Mouse (Mus musculus) adrenal gland, adult (tissue): ENCODE measurements around the gene Stk38l.
"Not testable (repeated sequence)": the region's sequence is repeated elsewhere in the genome, so short reads cannot be mapped to it uniquely, and the experiment has no call there.

Source experiments
- DNase-seq, 2 experiments: peaks; one replicate each; pipeline ENCODE4 v3.0.0; 2022 to 2023; ENCODE audit warnings: low spot score in 1 of 2; ENCODE audit not compliant: inconsistent age in 2 of 2

Gene Stk38l

GRCm38 (mm10) chr6:146768813-146769404 is 44.1 kb downstream of the Stk38l start:
- DNase-seq = no peak

- DNase-seq = no peak
Measured at GRCm38 (mm10) chr6:146770005-146770745, 45.4 kb downstream of the Stk38l start.

DNA sequence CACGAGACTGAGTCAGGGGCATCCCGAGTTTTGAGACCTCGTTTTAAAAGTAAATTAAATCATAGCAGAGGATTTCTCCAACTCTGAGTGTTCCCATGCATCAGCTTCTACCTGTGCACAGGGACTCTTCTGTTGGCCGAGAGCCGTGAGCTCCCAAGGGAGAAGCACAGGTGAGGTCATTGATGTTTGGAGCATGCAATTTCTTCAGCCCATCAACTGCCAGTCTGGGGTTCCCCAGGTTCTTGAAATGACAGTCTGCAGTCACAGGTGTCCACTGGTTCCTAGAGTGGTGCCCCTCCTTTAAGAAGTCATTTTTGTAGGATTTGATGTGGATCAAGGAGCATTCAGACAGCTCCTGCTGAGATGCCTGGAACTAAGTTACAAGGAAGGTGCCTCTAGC is 46.0 kb downstream of the Stk38l start:
- no peak for DNase-seq

- not testable (repeated sequence) for DNase-seq
Measured at GRCm38 (mm10) chr6:146775864-146776263, 51.1 kb downstream of the Stk38l start.

- DNase-seq = peak; percentile 20 to 44
Measured at GRCm38 (mm10) chr6:146776610-146777389, 52.0 kb downstream of the Stk38l start.

- DNase-seq = no peak
Measured at GRCm38 (mm10) chr6:146778055-146778454, 53.3 kb downstream of the Stk38l start.

GRCm38 (mm10) chr6:146781566-146781965 is 56.8 kb downstream of the Stk38l start:
- DNase-seq = no peak

GRCm38 (mm10) chr6:146793527-146793926 is 68.7 kb downstream of the Stk38l start:
- peak in 1 of 2 experiments; percentile 40 for DNase-seq

DNA sequence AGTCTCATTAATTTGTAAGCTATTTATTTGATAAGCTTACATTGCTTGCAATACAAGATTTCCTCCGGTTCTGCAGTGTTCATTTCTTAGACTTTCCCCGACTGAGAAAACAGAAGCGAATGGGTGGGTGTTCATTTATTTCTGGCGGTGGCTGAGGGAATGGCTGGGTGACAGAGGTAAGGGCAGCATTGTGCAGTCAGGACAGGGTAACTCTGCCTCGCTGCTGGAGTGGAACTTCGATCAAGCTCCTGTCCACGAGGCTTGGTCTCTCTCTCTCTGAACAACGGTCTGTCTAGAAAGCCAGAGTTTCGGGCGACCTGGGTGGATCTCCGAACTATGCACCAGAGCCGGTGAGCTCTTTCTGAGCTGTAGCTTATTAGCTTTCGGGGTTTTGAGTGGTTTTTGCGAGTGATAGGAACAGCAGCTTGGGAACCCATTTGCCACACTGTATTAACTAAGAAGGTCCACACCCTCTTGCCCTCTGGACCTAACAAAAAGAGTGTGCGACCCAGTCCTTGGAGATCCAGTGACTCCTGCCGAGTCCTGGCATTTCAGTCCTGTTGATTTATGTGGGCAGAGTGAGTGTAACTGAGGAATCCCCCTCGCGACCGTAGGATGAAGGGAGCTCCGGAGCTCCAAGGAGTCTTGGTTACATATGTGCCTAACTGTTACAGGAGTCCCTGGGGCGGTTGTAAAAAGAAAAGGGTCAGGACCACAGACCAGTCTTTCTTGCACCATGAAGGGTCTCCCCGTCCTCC is 70.5 kb downstream of the Stk38l start:
- DNase-seq = no peak

GRCm38 (mm10) chr6:146795924-146796545 is 71.2 kb downstream of the Stk38l start, which contains the start of gene Arntl2:
Gene Arntl2, plus strand, starts transcription at chr6:146796055.
- DNase-seq = peak; percentile 81 to 92

GRCm38 (mm10) chr6:146797446-146797845 is 72.7 kb downstream of the Stk38l start:
- no peak for DNase-seq

DNA sequence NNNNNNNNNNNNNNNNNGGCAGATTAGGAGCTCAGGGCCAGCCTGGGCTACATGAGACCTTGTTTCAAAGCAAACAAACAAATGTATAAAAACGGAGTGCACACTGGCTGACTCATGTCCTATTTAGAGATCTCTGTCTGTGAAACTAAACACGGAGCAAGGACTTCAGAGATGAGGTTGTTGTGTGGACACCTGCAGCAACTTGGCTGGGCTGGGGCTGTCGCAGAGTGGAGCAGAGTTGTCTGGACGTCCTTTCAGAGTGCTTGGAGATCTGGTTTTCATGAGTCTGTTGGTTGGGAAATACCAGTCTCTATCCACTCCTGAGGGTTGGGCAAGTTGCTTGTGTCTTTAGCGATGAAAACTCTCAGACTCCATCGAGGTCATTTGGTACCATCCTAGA is 85.2 kb downstream of the Stk38l start:
- DNase-seq = no peak

- DNase-seq = no peak
Measured at GRCm38 (mm10) chr6:146813007-146813406, 88.2 kb downstream of the Stk38l start.

- no peak for DNase-seq
Measured at GRCm38 (mm10) chr6:146820177-146820965, 95.6 kb downstream of the Stk38l start.

- DNase-seq = no peak
Measured at GRCm38 (mm10) chr6:146821958-146822357, 97.2 kb downstream of the Stk38l start.

DNA sequence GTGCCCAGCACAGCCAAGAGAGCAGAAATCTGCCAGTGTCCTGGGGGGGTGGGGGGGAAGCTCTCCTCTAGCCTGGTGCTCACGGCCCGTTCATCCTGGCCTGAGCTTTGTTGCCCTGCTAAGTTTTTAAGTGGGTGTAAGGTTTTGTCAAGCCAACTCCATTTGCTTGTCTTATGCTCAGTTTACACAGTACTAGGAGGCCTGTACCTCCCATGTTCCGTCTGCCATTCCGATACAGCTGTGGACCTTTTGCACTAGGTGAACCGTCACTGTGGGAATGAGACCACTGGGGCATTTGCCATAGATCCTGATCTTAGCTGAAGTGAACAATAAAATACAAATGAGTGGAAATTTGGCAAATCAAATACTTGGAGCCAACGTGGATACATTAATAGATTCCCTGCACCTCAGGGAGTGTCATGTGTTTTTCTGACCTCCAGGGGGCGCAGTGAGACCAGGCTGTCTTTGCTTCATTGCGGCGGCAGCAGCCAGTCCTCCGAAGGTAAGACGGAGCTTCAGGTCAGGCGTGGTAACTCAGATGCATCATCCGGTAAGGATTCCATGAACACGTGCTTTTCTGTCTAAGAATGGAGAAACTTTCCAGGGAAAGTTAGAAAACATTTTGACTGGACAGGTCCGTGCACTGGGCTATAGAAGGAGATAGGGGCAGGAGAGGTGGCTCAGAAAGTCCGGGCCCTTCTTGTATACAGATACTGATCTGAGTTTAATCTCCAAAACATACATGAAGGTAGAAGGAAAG is 100.1 kb downstream of the Stk38l start:
- peak; percentile 55 to 86 for DNase-seq

GRCm38 (mm10) chr6:146825487-146825773 is 100.6 kb downstream of the Stk38l start:
- DNase-seq = no peak
